Mouse (Mus musculus) embryo, embryonic 11 days (tissue): ENCODE measurements around the gene Nxnl1.

Experiments
- DNase-seq: peaks from one replicate; pipeline ENCODE4 v3.0.0-alpha.2; 2015

Nxnl1 gene

DNA sequence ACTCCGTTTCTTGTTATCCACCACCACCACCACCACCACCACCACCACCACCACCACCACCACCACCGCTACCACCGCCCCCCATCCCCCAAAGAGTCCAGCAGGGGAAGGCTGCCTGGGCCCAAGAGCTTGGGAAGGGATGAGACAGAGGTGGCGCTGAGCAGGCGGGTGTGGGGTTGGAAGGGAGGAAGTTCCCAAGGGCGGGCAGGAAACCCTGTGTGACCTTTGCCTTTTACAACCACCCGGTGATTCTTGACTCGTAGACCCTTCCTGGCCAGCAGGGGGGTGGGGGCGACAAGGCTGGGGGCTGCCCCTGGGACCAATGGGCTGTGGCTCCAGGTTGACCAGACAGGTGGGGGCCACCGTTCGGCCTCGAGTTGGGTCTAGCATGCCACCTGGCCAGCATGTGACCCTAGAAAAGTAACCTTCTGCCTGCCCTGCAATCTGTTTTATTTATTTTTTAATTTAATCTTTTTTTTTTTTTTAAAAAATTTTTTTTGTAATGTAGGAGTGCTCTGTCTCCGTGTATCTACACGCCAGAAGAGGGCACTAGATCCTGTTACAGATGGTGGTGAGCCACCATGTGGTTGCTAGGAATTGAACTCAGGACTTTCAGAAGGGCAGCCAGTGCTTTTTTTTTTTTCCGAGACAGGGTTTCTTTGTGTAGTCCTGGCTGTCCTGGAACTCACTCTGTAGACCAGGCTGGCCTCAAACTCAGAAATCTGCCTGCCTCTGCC is 53.2 kb downstream of the Nxnl1 start:
- DNase-seq: no peak

DNA sequence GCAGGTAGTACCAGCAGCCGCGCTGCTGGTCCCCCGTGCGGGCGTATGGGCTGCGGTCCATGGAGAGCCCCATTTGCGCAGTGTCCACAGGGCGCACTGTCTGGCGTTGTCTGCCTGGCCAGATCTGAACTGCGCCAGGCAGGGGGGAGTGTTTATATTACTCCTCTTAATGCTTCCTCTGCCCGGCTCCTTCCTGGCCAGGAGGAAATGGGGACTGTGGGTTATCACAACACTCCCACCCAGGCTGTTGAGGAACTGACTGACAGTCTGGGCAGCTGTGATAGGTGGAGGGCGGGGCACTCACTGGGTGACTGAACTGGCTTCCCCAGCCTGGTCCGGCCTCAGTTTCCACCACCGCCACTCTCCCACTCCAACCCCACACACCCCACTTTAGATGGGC is 54.8 kb downstream of the Nxnl1 start, which contains the start of gene Plvap:
Gene Plvap (minus strand): TSS at position 109 of the 400 bp plus-strand sequence.
- DNase-seq: peak; percentile 34
